Mouse (Mus musculus) kidney, adult 18-20 months (tissue): Measurements from ENCODE around the gene Rsbn1.

Experiments
- DNase-seq: peaks from one replicate; pipeline ENCODE4 v3.0.0; 2021

The Rsbn1 gene

GRCm38 (mm10) chr3:103914010-103914669 is at the start of gene Rsbn1:
TSS of gene Rsbn1 (plus strand) at chr3:103914120.
- peak; percentile 93 for DNase-seq

DNA sequence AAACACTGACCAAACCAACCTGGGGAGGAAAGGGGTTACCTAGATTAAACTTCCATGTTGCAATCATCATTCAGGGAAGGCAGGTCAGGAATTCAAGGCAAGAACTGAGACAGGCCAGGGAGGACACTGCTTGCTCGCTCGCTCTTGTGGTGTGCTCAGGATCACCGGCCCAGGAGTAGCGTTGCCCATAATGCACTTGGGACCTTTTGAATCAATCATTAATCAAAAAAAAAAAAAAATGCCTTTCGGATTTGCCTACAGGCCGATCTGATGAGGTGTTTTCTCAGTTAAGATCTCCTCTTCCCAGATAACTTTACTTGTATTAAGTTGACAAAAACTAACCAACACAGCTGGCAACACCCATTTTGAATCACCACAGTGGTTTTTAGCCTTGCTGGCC is 49.7 kb upstream of the Rsbn1 start:
- DNase-seq, result peak; percentile 29

DNA sequence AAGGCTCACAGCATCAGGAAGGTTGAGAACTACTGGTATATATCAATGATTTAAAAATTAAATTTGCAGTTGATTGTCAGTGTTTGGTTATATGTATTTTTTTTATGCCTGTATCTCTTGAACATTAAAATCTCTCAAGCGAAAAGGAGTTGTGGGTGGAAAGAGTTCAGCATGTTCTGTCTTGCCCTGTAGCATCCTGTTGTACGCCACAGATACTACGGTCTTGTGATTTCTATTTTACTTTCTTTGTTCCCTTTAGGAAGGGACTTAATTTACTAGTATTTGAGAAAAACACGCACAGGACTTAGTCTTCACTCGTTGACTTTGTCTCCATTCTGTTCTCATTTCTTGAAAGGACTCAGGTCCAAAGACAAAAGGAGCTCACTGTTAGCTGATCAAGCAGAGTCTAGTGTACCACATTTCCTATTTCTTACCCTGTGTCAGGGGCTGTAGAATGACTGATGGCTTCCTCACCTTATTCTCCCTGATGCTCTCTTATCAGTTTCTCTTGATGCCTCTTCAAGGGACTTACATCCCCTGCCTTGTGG is 46.4 kb upstream of the Rsbn1 start:
- DNase-seq, result no peak

- DNase-seq, result no peak
These were observed 45.9 kb upstream of the Rsbn1 start for GRCm38 (mm10) chr3:103868008-103868407.

DNA sequence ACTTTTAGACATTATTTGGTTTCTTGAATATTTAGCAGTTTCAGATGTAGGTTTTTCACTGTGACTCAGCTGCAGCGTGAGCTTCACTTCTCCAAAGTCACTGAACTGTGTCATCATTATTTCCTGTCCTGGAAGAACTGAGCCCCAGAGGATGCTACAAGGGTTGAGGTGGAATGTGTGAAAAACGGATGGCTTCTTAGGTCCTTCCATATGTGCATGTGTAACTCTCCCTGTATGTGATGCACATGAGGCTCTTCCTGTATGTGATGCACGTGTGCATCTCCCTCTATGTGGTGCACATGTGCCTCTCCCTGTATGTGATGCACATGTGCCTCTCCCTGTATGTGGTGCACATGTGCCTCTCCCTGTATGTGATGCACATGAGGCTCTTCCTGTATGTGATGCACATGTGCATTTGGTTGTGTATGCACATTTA is 41.2 kb upstream of the Rsbn1 start:
- DNase-seq, result no peak

- DNase-seq, result no peak
These were observed 39.6 kb upstream of the Rsbn1 start for GRCm38 (mm10) chr3:103874329-103874728.

DNA sequence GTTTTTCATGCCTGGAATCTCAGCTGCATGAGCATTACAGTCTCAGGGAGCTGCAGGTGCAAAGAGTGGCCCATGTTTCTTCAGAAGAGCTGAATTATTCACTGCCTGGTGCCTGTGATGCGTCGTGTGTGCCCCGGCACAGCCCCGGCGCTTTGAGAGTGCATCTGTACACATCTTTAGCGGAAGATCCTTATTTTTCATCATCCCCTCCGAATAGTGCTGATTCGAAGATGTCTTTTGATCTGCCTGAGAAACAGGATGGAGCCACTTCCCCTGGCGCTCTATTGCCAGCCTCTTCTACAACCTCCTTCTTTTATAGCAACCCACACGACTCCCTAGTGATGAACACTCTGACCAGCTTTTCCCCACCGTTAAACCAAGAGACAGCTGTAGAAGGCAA is 28.0 kb upstream of the Rsbn1 start:
- no peak for DNase-seq

GRCm38 (mm10) chr3:103887581-103887980 is 26.3 kb upstream of the Rsbn1 start:
- no peak for DNase-seq

DNA sequence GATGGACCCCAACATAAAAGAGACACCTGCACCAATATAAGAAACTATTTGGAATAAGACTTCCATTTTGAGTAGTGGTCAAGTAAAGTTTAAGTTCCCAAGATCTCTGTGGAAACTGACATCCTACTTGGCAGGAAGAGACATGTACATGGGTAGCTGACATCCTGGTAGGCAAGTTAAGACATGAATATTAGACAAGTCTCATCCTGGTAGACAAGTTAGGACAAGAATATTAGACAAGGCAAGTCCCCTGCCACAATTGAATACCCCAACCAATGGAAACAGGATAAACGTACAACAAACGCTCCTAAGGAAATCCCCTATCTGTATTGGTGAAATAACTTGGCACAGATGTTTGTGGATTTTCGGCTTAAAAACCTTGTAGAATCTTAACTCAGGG is 20.5 kb upstream of the Rsbn1 start:
- DNase-seq, result no peak

DNA sequence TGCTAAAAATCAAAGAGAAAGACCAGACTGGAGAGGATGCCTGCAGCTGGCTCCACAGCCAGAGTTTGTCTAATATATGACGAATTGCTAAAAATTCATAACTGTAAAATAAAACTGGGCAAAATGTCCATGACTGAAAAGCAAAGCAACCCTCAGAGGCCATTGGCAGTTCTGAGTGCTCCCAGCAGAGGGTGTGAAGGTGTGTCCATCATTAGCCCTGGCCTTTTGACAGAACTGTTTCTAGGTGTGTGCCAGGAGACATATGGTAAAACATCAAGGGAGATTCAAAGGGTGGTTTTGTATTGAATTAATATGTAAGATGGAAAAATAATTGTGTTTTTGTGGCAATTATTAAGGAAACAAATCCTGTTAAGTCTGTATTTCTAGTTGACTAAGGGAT is 9.2 kb upstream of the Rsbn1 start:
- DNase-seq, result peak; percentile 32

DNA sequence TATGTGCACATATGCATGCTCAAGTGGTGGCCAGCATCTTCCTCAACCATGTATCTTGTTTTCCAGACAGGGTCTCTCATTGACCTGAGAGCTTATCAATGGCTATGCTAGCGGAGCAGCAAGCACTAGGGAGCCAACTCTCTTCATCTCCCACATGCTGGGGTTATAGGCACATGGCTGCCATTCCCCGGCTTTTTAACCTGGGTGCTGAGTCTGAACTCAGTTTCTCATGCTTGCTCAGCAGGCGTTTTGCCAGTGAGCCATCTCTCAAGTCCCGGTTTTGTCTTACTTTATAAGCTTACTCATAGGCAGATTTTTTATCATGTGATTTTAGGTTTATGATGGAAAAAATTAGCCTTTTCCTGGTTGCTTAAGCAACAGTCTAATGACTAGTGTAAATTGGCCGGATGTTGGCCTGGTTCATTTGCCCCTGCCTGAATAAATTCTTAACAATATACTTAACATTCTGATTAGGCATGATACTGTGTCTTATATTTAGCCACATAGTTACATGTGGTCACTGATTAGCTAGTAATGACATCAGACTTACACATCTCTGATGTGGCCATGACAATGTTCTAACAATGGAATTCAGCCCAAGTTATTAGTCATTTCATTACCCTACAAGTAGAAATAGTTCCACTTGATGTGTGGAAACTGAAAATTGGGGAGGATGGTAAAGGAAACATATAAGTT is 6.4 kb upstream of the Rsbn1 start:
- no peak for DNase-seq

GRCm38 (mm10) chr3:103908781-103909180 is 5.1 kb upstream of the Rsbn1 start:
- no peak for DNase-seq

- DNase-seq, result no peak
These were observed 414 bp upstream of the Rsbn1 start for GRCm38 (mm10) chr3:103913451-103913961.

- DNase-seq, result no peak
These were observed 1.0 kb downstream of the Rsbn1 start for GRCm38 (mm10) chr3:103914732-103915508.

- no peak for DNase-seq
These were observed 1.6 kb downstream of the Rsbn1 start for GRCm38 (mm10) chr3:103915509-103915896.

GRCm38 (mm10) chr3:103916205-103916838 is 2.4 kb downstream of the Rsbn1 start:
- DNase-seq, result no peak

DNA sequence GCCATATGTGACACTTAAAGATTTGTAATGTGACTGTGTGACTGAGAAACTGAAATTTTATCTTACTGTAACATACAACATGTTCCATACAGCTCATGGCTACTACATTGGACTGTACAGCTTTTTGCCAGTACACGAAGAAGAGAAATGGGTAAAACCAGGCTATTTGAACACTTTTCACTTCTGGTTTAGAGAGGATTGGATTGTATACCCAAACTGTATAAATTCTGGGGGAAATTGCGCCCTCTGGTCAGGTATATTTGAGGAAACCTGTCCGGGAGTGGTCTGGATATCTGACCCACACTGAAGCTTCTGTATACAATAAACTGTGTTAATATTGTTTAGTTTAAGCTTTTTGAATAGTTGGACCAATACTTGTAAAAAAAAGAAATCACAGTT is 2.9 kb downstream of the Rsbn1 start:
- DNase-seq, result no peak

DNA sequence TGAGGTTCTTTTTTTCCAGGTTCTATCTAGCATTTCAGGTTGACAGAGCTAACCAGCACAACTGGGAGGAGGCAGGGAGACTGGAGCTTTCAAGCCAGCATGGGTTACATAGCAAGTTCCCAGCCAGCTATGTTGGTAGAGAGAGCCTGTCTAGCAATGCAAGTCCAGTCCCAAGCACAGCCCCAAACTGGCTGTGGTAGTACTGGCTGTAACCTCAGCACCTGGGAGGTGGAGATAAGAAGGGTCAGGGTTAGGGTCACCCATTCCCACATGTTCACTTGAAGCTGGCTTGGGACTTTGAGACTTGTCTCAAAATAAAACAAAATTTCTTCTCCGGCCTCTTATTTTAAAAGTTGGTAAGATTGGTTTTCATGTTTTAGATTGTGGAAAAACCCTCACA is 6.2 kb downstream of the Rsbn1 start:
- DNase-seq, result no peak

GRCm38 (mm10) chr3:103925302-103925701 is 11.4 kb downstream of the Rsbn1 start:
- no peak for DNase-seq

GRCm38 (mm10) chr3:103927511-103927910 is 13.6 kb downstream of the Rsbn1 start:
- no peak for DNase-seq

DNA sequence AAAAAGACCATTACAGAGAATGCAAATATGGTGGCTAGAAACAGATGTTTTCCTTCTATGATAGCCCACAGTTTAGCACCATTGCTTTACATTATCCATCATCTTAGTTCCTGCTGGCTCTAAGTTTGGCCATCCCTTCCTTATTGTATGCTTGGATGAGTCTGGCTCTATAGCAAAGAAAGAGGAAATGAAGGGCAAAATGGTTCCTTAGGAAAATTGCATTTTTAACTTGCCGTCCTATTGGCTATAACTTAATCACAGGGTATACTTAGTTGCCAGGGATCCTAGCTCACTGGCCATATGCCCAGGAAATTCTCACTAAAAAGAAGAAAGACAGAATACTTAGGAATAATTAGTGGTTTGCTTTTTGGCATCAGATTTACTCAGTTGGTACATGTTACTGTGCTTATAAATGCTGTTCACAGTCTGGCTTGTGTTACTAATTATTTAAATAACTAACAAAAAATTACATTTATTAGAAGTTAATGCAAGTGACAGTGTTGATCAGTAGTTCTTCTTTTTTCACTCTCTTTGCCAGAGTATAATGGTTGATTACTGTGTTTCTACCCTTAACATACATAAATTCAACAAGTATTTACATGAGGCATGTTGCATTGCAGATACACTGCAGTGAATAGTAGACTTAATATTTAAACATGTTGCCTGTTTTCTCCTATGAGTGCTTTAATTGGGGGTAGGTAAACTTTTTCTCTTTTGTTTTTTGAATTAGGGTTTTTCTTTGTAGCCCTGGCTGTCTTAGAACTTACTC is 31.1 kb downstream of the Rsbn1 start:
- no peak for DNase-seq

GRCm38 (mm10) chr3:103948666-103949065 is 34.7 kb downstream of the Rsbn1 start:
- DNase-seq, result no peak
